Mouse (Mus musculus) stomach, embryonic 16.5 days (tissue): ENCODE results near the gene Madd. TPM values are rescaled to one million over a fixed set of nuclear protein-coding genes. Genes with fewer than 3 reads are reported as not detected.
A peak's percentile ranks its signal among the peaks of the same experiment; 100 is the strongest.

Source experiments
- ATAC-seq: fragments of 200-750 bp; cut with Nextera tagmentation; 2 replicates; pipeline ENCODE4 v1.8.0; 2017; ENCODE audit warnings: moderate number of reproducible peaks, moderate TSS enrichment; ENCODE audit not compliant: insufficient read depth, low FRiP score
- H3K27ac ChIP-seq: fragments of 300-500 bp; sonication (generic); 2 replicates; pipeline ENCODE4 v1.5.1; 2014; ENCODE audit warnings: low read length
- H3K27me3 ChIP-seq: fragments of 300-500 bp; sonication (generic); 2 replicates; pipeline ENCODE4 v1.6.1; 2014; ENCODE audit warnings: low read length, control low read depth, mixed read lengths; ENCODE audit not compliant: control insufficient read depth, insufficient read depth
- H3K36me3 ChIP-seq: fragments of 300-500 bp; sonication (generic); 2 replicates; pipeline ENCODE4 v1.6.1; 2014; ENCODE audit warnings: low read length; ENCODE audit not compliant: control insufficient read depth, insufficient read depth
- H3K4me1 ChIP-seq: fragments of 300-500 bp; sonication (generic); 2 replicates; pipeline ENCODE4 v1.6.1; 2014; ENCODE audit warnings: low read length, control low read depth, mixed read lengths; ENCODE audit not compliant: control insufficient read depth, insufficient read depth
- H3K4me2 ChIP-seq: fragments of 300-500 bp; sonication (generic); 2 replicates; pipeline ENCODE4 v1.6.1; 2014; ENCODE audit warnings: low read depth, low read length, mixed read lengths
- H3K4me3 ChIP-seq: fragments of 300-500 bp; sonication (generic); replicated peaks from 2 replicates; pipeline ENCODE4 v1.5.1; 2014; ENCODE audit warnings: mild to moderate bottlenecking, low read length
- H3K9ac ChIP-seq: fragments of 300-500 bp; sonication (generic); 2 replicates; pipeline ENCODE4 v1.6.1; 2014; ENCODE audit warnings: low read length
- H3K9me3 ChIP-seq: fragments of 300-500 bp; sonication (generic); replicated peaks from 2 replicates; pipeline ENCODE4 v1.6.1; 2016; ENCODE audit warnings: low read length, control low read depth; ENCODE audit not compliant: control insufficient read depth
- whole genome bisulfite sequencing: fragments of 180-500 bp; shearing (Covaris S2); extraction: QIAGEN DNeasy Blood & Tissue Kit; methylation state at CpG from one replicate; pipeline ENCODE4 v1.1.7; 2014; 5-methylcytosine and 5-hydroxymethylcytosine counted together
- polyA plus RNA-seq: library from polyadenylated mRNA; unstranded; fragments of >200 nt; fragmentation: Nextera tagmentation; extraction: Ambion mirVana; gene quantifications from 2 replicates; pipeline ENCODE4 v1.2.1, GENCODE M21; 2015

The Madd gene
- polyA plus RNA-seq, 1 experiment from 2014 or later = 14.3 TPM

DNA sequence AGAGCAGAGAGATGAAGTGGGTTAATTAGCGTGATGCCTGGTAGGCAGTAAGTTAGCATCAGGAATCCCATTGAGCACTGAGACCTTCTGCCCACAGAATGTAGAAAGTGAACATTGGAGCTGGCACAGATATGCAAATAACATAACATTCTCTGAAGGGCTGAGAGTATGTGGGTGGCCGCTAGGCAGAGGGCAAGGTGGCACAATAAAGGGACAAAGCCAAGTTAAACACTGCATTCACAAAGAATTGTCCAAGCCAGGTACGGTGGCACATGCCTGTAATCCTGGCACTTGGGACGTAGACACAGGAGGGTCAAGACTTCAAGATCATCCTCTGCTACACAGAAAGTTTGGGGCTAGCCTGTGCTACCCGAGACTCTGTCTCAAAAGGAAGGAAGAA lies 74.4 kb downstream of the Madd start:
- no peak overlapping the region for H3K4me2 ChIP-seq
- H3K4me1 ChIP-seq = no peaks in the 10 kb centered on the region
- no peaks in the 10 kb centered on the region for H3K9me3 ChIP-seq
- H3K27ac ChIP-seq = no peak overlapping the region
- H3K36me3 ChIP-seq = no peaks in the 10 kb centered on the region
- ATAC-seq = no peak
- H3K9ac ChIP-seq = no peak overlapping the region
- 83% methylated on average over 5 of the region's 5 CpGs for WGBS
- H3K27me3 ChIP-seq = no peaks in the 10 kb centered on the region
- no peak overlapping the region for H3K4me3 ChIP-seq

DNA sequence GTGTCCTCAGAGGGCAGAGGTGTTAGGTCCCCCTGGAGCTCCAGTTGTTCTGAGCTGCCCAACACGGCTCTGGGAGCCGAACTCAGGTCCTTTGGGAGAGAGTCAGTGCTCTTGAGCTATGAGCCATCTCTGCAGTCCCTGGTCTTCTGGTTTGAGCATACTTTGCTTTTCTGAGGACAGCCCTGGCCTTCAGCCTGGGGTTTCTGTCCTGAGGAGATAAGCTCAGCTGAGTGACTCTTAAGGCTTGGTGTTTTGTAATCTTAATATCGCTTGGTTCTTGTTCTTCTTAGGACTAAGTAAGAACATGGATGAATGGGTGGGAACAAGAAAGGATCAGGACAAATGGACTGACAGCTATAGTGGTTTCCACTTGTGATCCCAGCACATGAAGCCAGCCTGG lies 75.5 kb downstream of the Madd start:
- ATAC-seq = no peak
- H3K27me3 ChIP-seq = no peaks in the 10 kb centered on the region
- no peak overlapping the region for H3K4me2 ChIP-seq
- no peak overlapping the region for H3K27ac ChIP-seq
- no peaks in the 10 kb centered on the region for H3K4me1 ChIP-seq
- WGBS = 79% methylated on average over 3 of the region's 3 CpGs
- H3K4me3 ChIP-seq = no peak overlapping the region
- H3K36me3 ChIP-seq = no peaks in the 10 kb centered on the region
- no peak overlapping the region for H3K9ac ChIP-seq
- H3K9me3 ChIP-seq = no peaks in the 10 kb centered on the region

- Histone ChIP-seq H3K4me2 (0 out of 2 replicates have a peak overlapping the region, but pooled peaks have one; percentile 2), H3K9me3 (no peaks in the 10 kb centered on the region), H3K4me3 (no peak overlapping the region), H3K27ac (no peak overlapping the region), H3K27me3 (no peaks in the 10 kb centered on the region), H3K9ac (peak overlapping the region; percentile 48), H3K4me1 (no peaks in the 10 kb centered on the region), H3K36me3 (no peaks in the 10 kb centered on the region)
- peak; percentile 88 for ATAC-seq
- 7% methylated on average over 7 of the region's 7 CpGs for WGBS
These were observed 82.4 kb downstream of the Madd start for GRCm38 (mm10) chr2:91101124-91101740.

DNA sequence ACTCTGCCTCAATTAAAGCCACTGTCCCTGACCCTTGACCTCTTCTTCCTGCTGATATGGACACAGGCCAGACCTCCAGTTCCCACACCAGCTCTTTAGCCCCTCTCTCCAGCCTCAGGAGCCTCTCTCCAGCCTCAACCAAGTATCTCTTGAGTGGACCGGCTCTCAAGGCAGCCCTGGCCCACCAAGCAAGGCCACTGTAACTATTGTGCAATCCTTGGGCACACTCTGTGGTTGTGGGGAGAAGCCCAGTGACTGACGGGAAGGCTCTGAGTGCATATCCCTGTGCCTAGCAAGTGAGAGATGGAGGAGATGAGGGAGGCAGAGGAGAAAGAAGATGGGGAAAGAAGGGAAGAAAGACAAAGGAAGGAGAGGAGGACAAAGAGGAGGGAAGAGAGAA lies 85.5 kb downstream of the Madd start:
- H3K27me3 ChIP-seq = no peaks in the 10 kb centered on the region
- no peaks in the 10 kb centered on the region for H3K36me3 ChIP-seq
- no peaks in the 10 kb centered on the region for H3K9me3 ChIP-seq
- no peak for ATAC-seq
- H3K9ac ChIP-seq = no peak overlapping the region
- peak overlapping the region; percentile 22; the same call in 1 of the 2 replicates for H3K4me3 ChIP-seq
- H3K27ac ChIP-seq = no peak overlapping the region
- 76% methylated on average over 2 of the region's 2 CpGs for WGBS
- no peak overlapping the region for H3K4me2 ChIP-seq
- H3K4me1 ChIP-seq = no peaks in the 10 kb centered on the region

GRCm38 (mm10) chr2:91097015-91097414 lies 86.6 kb downstream of the Madd start:
- no peaks in the 10 kb centered on the region for H3K36me3 ChIP-seq
- no peak overlapping the region; the same call in 1 of the 2 replicates for H3K27ac ChIP-seq
- H3K4me3 ChIP-seq = peak overlapping the region; percentile 22
- no peaks in the 10 kb centered on the region for H3K4me1 ChIP-seq
- H3K9me3 ChIP-seq = no peaks in the 10 kb centered on the region
- no peaks in the 10 kb centered on the region for H3K27me3 ChIP-seq
- peak overlapping the region; percentile 29; the same call in 1 of the 2 replicates for H3K9ac ChIP-seq
- no peak overlapping the region for H3K4me2 ChIP-seq
- WGBS = 85% methylated on average over 10 of the region's 10 CpGs
- ATAC-seq = no peak

- 63% methylated on average over 14 of the region's 14 CpGs for WGBS
- peak overlapping the region; percentile 29; the same call in 1 of the 2 replicates for H3K9ac ChIP-seq
These were observed 87.1 kb downstream of the Madd start for GRCm38 (mm10) chr2:91096524-91096923.

DNA sequence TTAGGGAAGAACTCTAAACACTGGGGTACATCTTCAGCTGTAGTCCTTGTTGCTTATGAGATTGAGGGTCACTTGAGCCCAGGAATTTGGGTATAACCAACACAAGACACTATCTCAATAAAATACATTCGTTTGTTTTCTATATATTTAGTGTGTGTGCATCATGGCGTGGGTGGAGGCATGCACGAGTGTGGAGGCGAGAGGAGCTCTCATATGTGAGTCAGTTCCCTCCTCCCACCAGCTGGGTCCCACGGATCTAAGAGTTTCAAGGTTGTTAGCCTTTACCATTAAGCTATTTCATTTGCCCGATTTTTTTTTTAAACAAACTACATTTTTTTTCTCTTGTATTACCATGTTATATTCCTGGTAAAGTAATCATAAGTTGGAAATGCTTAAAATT lies 92.8 kb downstream of the Madd start:
- Histone ChIP-seq H3K4me1 (no peaks in the 10 kb centered on the region), H3K9ac (no peak overlapping the region), H3K27me3 (no peaks in the 10 kb centered on the region), H3K4me2 (no peak overlapping the region), H3K4me3 (no peak overlapping the region), H3K36me3 (no peaks in the 10 kb centered on the region), H3K27ac (no peak overlapping the region), H3K9me3 (no peaks in the 10 kb centered on the region)
- WGBS = 67% methylated on average over 6 of the region's 6 CpGs
- ATAC-seq = no peak

More at GRCm38 (mm10) chr2:91096524-91096923, 87.1 kb downstream of the Madd start:
- Histone ChIP-seq H3K4me2 (no peak overlapping the region), H3K27ac (no peak overlapping the region; the same call in 1 of the 2 replicates), H3K27me3 (no peaks in the 10 kb centered on the region), H3K4me1 (no peaks in the 10 kb centered on the region), H3K9me3 (no peaks in the 10 kb centered on the region), H3K4me3 (peak overlapping the region; percentile 22), H3K36me3 (no peaks in the 10 kb centered on the region)
- peak; percentile 35; the same call in 1 of the 2 replicates for ATAC-seq

- WGBS = 60% methylated on average over 6 of the region's 6 CpGs
- H3K27ac ChIP-seq = no peak overlapping the region
- H3K4me3 ChIP-seq = no peak overlapping the region
- no peaks in the 10 kb centered on the region for H3K27me3 ChIP-seq
- no peaks in the 10 kb centered on the region for H3K9me3 ChIP-seq
- no peak overlapping the region for H3K9ac ChIP-seq
- H3K4me1 ChIP-seq = no peaks in the 10 kb centered on the region
- H3K36me3 ChIP-seq = no peaks in the 10 kb centered on the region
- ATAC-seq = no peak
- no peak overlapping the region for H3K4me2 ChIP-seq
These were observed 93.4 kb downstream of the Madd start for GRCm38 (mm10) chr2:91090208-91090607.

GRCm38 (mm10) chr2:91088987-91089386 lies 94.7 kb downstream of the Madd start:
- no peak overlapping the region for H3K9ac ChIP-seq
- ATAC-seq = no peak
- H3K9me3 ChIP-seq = no peaks in the 10 kb centered on the region
- no peak overlapping the region for H3K4me3 ChIP-seq
- H3K36me3 ChIP-seq = no peaks in the 10 kb centered on the region
- no peak overlapping the region for H3K4me2 ChIP-seq
- no peaks in the 10 kb centered on the region for H3K4me1 ChIP-seq
- 75% methylated on average over 9 of the region's 9 CpGs for WGBS
- no peak overlapping the region for H3K27ac ChIP-seq
- no peaks in the 10 kb centered on the region for H3K27me3 ChIP-seq
